Mouse (Mus musculus) urinary bladder, postnatal 25 days (tissue): ENCODE data around the gene Abca17.

Experiments used
- DNase-seq: peaks from one replicate; pipeline ENCODE4 v3.0.0; 2022; ENCODE audit warnings: low spot score

Gene Abca17

DNA sequence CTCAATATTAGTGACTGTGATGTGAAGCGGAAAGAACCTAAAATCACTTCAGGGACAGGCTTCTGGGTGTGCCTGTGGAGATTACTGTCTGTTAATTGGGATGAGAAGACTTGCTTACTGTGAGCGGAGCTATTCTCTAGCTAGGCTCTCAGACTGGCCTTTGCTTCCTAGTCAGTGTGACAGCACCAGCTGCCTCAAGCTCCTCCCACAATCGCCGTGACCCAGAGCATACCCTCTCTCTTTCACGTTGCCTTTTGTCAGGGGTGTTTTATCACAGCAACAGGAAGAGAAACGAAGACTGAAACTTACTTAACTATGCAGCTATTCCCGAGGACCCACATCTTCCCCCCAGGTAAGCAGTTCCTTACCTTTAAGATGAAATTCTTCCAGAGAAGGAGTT lies 4.0 kb downstream of the Abca17 start:
- DNase-seq = no peak

DNA sequence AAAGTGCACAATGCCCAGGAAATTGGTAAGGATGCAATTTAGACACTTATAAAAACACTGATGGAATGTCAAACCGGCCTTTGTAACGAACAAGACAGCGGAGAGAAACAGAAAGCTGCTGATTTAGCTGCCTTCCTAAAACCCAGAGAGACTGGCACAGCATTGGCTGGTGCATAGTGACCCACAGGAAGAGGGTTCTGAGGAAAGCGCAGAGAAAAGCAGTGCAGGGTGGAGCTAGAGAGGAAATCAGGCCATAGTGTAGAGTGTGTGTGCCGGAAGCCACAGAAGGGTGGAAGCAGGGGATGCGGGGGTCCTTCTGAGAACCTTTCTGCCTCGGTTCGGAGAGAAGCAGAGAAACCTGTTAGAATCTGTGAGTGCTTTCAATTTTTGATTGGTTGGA lies 6.2 kb downstream of the Abca17 start:
- DNase-seq = no peak

DNA sequence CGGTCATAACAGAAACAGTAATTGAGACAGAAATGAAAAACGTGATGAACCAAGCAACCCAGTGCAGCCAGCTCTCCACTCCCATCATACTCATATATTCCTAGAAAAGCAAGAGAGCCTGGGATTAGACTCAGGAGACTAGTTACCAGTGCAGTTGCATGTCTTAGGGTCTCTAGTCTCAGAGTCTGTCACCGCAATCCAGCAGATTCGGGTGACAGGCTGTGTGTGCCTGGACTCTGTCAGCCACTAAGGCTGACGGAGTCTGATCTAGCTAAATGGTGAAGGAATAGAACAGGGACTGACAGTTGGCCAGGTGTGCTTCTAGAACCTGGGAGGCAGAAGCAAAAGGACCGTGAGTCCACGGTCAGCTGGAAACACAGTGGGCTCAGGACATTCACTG lies 23.2 kb downstream of the Abca17 start:
- DNase-seq = no peak

DNA sequence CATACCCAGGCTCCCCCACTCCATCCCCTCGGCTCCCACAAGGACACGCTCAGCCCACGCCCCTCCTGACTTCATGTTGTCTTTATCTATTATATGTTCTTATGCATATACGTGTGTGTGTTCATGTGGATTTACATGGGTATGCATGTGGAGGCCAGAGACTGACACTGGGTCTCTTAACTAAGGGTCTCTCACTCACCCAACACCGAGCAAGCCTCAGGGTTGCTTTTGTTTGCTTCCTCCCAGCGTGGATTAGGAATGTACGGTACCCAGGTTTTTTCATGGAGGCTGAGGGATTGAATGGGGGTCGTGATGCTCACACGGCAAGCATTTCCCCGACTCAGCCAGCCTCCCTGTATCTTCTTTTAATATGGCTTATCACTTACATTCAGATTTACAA lies 25.8 kb downstream of the Abca17 start:
- no peak for DNase-seq

DNA sequence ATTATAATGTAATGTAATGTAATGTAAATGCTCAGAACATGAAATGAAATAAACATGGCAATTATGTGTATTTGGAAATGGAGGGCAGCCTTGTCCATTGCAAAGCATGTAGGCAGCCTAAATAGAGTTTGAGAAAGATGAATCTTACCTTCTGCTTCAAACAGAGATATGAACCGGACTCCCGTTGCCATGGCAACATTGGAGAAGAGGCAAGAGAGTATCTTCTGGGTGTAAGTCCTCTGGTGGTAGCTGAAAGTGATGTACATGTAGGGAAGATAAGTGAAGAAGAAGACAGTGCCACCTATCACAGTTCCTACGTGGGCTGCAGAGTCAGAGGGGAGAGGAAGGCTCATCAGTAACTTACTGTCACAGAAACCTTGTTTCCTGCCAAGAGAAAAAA lies 30.0 kb downstream of the Abca17 start:
- DNase-seq = no peak

GRCm38 (mm10) chr17:24307500-24307899 lies 43.4 kb downstream of the Abca17 start:
- peak; percentile 13 for DNase-seq

GRCm38 (mm10) chr17:24300651-24301050 lies 50.2 kb downstream of the Abca17 start:
- no peak for DNase-seq

DNA sequence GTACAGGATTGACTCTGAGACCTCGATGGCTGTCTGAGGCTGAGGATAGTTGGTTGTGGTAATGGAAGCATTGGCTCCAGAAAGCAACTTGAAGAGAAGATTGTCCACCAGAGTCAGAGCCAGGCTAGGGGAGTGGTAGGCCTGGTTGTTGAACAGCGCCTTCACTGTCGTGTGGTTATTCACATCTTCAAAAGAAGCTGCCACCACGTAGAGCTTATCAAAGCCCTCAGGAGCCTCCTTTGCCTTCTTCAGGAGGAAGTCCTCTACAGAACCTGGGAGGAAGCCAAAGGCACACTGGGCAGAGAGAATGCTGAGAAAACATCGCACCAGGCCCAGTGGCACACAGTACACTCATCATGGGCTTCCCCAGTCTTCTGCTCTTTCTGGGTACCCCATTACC lies 61.5 kb downstream of the Abca17 start:
- no peak for DNase-seq

GRCm38 (mm10) chr17:24288477-24288876 lies 62.4 kb downstream of the Abca17 start:
- no peak for DNase-seq

GRCm38 (mm10) chr17:24285680-24286079 lies 65.2 kb downstream of the Abca17 start:
- no peak for DNase-seq

GRCm38 (mm10) chr17:24283266-24283818 lies 67.5 kb downstream of the Abca17 start:
- DNase-seq = no peak

- DNase-seq = no peak
Measured at GRCm38 (mm10) chr17:24282637-24283036, 68.2 kb downstream of the Abca17 start.

DNA sequence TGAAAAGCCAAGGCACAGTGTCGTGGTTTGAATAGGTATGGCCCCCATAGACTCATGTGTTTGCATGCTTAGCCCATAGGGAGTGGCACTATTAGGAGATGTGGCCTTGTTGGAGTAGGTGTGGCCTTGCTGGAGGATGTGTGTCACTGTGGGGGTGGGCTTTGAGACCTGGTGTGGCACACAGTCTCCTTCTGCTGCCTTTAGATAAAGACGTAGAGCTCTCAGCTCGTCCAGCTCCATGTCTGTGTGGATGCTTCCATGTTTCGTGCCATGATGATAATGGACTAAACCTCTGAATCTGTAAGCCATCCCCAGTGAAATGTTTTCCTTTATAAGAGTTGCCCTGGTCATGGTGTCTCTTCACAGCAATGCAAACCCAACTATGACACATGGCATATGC lies 71.0 kb downstream of the Abca17 start:
- no peak for DNase-seq

- DNase-seq = no peak
Measured at GRCm38 (mm10) chr17:24267133-24267532, 83.7 kb downstream of the Abca17 start.

DNA sequence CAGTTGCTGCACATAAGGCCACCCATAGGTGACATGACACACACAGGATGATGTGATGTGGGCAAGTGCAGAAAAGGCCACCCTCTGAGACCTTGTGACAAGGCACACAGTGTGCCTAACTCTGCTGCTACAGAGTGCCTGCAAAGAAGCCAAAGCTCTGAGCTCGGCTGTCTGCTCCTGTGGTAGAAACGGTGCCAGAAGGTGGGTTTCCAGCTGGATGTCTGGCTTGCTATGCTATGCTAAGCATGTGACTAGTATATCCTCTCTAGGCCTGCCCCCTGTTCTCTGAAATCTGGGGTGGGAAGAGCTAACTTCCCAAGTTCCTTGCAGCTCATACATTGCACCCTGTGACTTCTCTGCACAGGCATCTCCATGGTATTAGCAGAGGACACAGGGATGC lies 86.1 kb downstream of the Abca17 start:
- DNase-seq = no peak

- no peak for DNase-seq
Measured at GRCm38 (mm10) chr17:24260516-24260915, 90.4 kb downstream of the Abca17 start.

GRCm38 (mm10) chr17:24259702-24260101 lies 91.2 kb downstream of the Abca17 start:
- no peak for DNase-seq

GRCm38 (mm10) chr17:24258981-24259380 lies 91.9 kb downstream of the Abca17 start:
- DNase-seq = no peak

DNA sequence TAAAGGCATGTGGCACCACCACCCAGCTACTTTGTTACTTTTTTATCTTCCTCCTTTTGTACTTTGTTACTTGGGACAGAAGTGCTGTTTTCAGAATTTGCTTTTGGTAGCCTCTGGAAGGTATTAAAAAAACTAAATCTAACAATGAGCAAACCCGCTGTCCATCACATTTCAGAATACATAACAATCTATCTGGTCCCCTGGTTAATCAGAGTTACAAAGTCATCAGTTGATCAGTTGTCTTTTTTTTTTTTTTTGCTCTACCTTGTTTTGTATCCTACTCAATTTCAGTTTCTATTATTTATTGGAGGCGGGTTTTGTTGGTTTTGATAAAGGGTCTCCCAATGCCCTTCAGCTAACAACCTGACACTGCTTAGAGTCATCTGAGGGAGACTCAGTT lies 98.5 kb downstream of the Abca17 start:
- no peak for DNase-seq

DNA sequence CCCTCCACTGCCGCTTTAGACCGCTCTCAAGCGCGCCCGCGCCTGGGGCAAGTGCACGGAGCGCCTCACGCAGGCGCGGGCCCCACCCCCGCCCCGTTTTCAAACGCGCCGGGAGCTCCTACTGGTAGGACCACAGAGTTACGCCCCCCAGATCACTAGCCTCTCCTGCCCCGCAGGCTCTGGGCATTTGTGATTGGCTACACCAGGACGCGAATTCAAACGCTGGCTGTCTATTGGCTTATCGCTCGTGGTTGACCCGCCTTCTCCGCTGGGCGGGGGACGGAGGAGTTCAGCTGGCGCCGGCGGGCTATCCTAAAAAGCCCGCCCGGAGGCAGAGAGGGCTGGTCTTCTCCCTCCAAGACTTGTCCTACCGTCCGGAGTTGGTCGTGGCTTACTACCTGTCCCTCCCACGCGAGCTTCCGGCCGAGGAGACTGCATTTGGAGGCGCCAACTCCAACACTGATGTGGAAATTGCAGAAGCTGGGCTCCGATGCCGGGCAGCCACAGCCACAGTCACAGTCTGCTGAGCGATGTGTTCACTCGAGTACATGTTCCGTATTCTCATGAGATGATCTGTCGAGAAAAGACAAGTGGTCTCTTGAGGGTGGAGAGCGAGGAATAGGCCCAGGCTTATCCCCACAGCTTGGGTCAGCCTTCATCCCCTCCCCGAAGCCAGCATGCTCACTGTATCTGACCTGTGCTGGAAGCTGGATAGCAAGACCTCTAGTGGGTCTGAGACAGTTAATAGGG lies 99.4 kb downstream of the Abca17 start, which contains the start of gene Ccnf:
Gene Ccnf (minus strand): TSS at position 165 of the 750 bp plus-strand sequence.
- peak; percentile 86 for DNase-seq

- no peak for DNase-seq
Measured at GRCm38 (mm10) chr17:24250988-24251319, 99.9 kb downstream of the Abca17 start.

DNA sequence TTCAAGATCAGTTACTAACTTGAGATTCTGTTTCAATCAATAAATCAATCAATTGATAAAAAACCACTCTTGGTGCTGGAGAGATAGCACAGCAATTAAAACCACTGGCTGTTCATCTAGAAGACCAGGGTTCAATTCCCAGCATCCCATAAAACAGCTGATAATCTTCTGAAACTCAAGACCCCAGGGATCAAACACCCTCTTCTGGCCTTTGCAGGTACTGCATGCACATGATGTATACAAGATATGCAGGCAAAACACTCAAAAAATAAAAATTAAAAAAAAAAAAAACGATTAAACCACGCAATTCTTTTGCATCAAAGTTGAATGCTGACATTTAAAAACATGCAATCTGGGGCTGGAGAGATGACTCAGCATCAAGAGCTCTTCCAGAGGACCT lies 102.2 kb downstream of the Abca17 start:
- DNase-seq = no peak

- no peak for DNase-seq
Measured at GRCm38 (mm10) chr17:24244061-24244460, 106.8 kb downstream of the Abca17 start.

DNA sequence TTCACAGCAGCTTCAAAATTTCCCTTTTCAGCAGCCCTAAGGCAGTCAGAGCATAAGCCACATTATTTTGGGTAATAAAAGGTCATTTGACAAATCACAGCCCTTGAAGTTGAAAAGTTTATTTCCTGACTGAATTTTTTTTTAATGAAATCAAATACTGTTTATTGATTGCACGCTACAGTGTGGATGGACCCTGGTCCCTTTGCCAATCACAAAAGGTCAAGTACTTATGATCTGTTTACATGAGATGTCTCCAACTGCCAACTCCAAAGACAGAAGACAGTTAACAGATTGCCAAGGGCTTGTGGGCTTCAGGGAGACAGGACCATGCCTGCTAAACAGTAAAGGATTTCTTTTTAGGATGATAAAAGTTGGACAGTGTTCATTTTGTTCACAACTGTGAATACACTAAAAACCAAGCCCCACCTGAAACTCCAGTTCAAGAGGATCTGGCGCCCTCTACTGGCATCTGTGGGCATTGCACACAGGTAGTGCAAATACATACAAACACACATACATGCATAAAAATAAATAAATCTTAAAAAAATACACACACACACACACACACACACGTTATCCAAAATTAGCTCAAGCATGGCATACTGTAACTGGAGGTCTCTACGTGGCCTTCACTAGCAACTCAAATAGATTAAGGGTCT lies 107.4 kb downstream of the Abca17 start:
- no peak for DNase-seq
